Mouse (Mus musculus): Measurements from ENCODE around the gene 1700069L16Rik.

The 1700069L16Rik gene

GRCm38 (mm10) chr5:113687514-113687913 lies 37.1 kb downstream of the 1700069L16Rik start:
- DNase-seq (ENCODE audit: low spot score): no peak

DNA sequence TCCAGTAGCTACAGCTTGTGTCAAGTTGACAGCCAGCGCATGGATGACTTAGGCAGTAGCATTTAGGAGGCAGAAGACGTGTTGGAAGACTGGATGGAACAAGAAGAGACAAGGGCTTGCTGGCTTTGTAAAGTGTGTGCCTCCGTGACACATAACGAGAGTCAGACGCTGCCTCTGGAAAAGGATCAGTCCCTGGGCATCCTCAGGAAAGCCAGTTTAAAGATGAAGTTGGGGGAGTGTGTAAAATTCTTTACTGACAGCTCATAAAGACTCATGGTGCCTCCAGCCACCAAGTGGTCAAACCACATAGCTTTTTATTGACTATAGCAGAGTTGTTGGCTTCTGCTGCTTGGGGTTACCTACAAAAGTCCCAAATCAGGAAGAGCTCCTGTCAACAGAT lies 39.1 kb downstream of the 1700069L16Rik start:
- DNase-seq (ENCODE audit: low spot score): no peak

GRCm38 (mm10) chr5:113683246-113683645 lies 41.3 kb downstream of the 1700069L16Rik start:
- no peak for DNase-seq (ENCODE audit: low spot score)

GRCm38 (mm10) chr5:113682472-113682871 lies 42.1 kb downstream of the 1700069L16Rik start:
- no peak for DNase-seq (ENCODE audit: low spot score)

GRCm38 (mm10) chr5:113681219-113681618 lies 43.4 kb downstream of the 1700069L16Rik start:
- no peak for DNase-seq (ENCODE audit: low spot score)

DNA sequence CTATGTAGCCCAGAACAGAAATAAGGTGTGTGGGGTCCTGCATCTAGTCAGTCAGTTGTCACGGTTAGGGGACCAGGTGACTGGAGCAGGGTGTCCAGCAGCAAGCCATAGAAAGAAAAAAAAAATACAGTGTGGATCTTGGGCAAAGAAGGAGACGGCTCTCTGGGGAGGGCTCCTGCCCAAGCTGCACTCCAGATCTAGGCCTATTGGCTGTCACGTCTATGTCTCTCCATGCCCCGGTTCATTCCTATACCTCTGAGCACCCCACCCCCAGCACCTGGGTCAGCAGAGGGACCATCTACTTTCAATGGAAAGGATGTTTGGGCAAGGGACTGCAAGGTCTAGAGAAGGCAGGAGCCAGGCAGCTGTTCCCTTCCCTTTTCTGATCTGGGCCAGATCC lies 45.1 kb downstream of the 1700069L16Rik start:
- DNase-seq (ENCODE audit: low spot score): no peak

DNA sequence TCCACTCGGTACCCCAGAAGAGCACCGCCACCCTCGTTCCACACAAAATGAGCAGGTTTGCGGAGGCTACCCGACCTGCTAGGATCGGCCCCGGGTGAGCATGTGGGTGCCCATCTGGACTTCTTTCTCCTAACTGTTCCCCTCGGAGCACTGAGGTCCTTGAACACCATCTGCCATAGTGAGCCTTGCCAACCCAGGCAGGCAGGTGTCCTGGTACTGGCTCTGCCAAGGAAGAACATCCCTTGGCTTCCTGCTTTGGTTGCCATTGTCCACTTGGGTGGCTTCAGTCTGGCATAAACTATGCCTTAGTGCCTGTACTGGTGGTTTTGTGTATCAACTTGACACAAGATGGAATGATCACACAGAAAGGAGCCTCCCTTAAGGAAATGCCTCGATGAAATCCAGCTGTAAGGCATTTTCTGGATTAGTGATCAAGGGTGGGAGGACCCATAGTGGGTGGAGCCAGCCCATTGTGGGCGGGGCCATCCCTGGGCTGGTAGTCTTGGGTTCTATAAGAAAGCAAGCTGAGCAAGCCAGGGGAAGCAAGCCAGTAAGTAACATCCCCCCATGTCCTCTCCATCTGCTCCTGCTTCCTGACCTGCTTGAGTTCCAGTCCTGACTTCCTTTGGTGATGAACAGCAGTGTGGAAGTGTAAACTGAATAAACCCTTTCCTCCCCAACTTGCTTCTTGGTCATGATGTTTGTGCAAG lies 45.7 kb downstream of the 1700069L16Rik start:
- DNase-seq (ENCODE audit: low spot score): no peak

DNA sequence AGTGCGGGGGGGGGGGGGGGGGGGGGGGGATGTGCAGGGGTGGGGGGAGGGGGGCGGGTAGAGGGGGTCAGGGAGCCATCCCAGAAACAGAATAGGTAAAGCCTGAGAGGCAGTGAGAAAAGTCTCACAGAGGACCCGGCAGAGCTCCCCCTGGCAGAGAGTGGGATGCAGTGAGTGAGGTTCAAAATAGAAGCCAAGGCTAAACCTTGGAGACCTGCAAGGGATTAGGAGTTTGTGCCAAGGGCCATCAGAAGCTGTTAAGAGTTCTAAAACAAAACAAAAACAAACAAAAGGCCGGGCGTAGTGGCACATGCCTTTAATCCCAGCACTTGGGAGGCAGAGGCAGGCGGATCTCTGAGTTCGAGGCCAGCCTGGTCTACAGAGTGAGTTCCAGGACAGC lies 47.0 kb downstream of the 1700069L16Rik start:
- no peak for DNase-seq (ENCODE audit: low spot score)

DNA sequence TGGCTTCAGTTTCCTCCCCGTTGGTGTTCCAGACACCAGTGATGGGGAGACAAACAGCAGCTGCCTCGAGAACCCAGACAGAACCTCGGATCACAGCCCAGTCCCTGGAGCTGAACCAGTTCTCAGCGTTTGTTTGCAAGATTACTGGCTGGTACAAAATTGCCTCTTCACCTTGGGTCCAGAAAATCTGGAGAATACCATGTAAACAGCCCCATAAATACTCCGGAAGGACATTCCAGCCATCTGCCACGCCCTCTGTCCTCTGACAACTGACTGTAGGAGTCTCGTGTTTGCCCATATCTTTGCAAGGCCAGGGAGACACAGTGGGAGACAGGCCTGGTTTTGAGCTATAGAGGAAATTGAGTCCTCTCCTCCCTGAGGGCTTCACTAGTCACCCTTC lies 49.7 kb downstream of the 1700069L16Rik start:
- DNase-seq (ENCODE audit: low spot score): no peak

DNA sequence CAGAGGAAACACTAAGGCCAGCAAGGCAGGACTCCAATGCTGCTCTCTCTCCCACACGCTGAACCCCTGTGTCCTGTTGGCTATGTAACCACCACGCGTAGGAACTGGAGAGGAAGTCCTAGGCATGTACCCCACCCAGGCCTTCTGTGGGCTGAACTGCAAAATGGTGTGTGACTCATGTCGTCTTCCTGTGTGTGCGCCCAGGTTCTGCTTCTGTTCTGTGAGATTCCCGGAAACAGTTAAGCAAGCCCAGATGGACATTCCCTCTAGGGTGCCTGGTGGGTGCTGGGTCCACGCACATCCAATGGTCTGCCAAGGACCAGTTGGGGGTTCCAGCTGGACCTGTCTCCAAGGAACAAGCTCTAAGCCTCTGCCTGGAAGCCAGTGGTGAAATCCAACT lies 52.1 kb downstream of the 1700069L16Rik start:
- no peak for DNase-seq (ENCODE audit: low spot score)

- DNase-seq (ENCODE audit: low spot score): no peak
Measured at GRCm38 (mm10) chr5:113670597-113670996, 54.0 kb downstream of the 1700069L16Rik start.

DNA sequence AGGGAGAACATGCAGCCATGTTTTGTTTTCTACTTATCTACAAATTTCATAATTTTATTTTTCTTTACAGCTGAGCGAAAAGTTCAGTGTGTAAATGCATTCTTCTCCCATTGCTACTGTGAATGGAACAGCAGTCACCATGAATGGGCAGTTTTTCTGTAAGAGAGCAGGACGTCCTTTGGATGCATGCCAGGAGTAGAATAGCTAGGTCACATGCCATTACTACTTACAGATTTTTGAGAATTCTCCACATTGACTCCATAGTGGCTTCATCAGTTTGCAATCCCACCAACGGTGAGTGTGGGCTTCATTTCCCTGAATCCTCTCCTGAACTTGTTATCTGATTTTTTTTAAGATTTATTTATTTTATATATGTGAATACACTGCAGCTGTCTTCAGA lies 54.5 kb downstream of the 1700069L16Rik start:
- no peak for DNase-seq (ENCODE audit: low spot score)

DNA sequence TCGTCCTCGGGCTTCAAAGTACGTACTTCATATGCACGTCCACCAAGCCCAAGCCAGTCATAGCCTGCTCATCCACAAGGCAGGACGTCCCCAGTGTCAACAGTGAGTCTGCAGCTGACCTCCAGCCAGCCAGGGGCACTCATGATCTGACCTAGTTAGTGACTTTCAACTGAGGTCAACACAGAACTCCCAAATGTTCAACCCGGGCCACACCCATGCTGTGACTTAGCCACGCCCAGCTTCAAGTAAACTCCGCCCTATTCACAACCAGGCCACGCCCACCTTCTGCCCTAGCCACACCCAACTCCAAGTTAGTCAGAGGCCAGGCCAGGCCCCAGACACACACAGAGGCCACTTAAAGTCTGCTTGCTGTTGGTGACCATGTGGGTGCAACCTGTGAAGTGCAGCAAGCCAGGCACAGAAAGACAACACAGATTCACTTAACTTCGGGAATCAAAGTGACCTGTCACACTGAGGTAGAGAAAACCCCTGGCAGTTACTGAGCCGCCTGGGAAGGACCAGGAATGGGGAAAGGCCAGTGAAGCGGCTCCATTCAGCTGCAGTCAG lies 59.9 kb downstream of the 1700069L16Rik start:
- DNase-seq (ENCODE audit: low spot score): no peak

DNA sequence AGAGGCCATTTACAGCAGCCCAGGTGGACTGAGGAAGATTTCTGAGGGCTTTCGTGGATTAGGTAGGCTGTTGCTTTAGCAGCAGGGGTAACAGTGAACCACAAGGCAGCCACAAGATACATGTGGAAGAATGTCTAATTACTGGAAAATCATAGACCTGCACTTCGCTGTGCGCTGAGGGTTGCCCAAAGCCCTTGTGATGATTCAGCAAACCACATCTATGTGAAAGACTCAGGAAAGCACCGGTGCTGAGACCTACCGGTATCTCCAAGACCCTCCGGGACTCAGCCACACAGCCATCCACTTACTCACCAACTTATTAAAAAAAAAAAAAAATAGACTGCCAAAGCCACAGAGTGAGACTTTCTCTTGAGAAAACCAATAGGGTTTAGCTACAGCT lies 60.4 kb downstream of the 1700069L16Rik start:
- no peak for DNase-seq (ENCODE audit: low spot score)

- no peak for DNase-seq (ENCODE audit: low spot score)
Measured at GRCm38 (mm10) chr5:113660872-113661271, 63.7 kb downstream of the 1700069L16Rik start.

DNA sequence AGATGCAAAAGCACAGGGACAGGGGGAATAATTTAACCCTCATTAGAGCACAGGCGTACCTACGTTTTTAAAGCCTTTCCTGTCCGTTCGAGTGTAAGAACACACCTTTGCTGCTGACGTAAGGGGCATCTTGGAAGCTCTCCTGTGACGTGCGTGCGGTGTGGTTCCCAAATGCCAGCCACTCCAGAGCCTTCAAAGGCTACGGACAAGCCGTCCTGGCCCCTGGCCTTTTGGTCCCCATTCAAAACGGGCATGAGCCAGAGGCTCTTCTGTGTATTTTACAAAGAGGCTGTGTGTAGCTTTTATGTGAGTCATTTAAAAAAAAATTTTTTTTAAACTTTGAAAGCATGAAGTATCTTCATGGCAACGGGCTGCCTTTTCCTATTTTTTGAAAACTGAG lies 69.8 kb downstream of the 1700069L16Rik start:
- no peak for DNase-seq (ENCODE audit: low spot score)

DNA sequence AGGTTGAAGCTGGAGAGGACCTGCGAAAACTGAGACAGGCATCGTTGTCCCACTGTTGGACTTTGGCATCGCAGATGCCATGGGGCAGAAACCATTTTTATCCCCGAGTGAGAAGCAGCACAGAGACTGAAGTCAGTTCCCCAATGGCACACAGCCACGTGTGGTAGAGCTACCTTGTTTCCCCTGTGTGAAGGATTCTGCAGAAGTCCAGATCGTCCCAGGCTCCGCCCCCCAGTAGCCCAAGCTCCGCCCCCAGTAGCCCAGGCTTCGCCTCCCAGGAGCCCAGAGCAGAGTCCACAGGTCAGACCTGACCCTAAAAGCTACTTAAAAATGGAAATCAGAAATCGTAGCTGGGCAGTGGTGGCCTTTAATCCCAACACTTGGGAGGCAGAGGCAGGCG lies 70.4 kb downstream of the 1700069L16Rik start:
- no peak for DNase-seq (ENCODE audit: low spot score)

GRCm38 (mm10) chr5:113652215-113652614 lies 72.4 kb downstream of the 1700069L16Rik start:
- no peak for DNase-seq (ENCODE audit: low spot score)

DNA sequence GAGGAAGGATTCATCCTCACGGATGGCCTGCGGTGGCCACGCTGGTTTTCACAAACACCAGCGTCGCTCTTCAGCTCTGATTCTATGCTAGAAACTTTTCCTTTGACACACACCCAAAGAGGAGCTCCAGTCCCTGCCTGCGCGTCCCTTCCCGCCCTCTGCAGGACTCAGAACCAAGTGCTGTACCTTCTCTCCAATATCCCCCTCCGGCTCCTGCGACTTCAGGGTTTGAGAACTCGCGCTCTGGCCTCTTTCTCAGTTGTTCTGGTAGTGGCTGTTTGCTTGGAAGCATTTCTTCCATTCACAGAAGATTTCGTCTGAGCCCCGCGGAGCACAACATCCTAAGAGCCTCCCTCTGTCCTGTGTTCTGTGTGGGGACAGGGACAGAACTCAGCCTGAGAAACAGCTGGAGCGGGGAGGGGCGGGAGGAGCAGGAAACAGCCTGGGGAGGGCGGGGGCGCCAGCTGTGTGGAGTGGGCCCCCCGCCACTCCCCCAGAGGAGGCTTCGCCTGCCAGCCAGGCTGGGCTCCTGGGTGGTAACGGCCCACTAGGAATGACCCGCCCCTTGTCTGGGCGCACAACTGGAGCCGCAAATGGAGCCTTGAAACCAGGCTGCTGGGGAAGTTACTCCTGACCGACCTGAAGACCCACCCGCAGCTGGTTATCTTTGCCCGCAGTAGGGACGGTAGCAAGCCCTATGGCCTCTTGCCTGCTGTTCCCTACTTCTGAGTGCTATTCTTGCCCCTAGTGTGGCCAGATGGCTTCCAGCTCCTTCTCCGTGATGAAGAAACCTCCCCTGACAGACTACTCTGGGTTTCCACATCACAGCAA lies 74.3 kb downstream of the 1700069L16Rik start, which contains the start of gene Cmklr1:
Cmklr1 (minus strand) TSS at position 392 of the 831 bp plus-strand sequence.
- no peak for DNase-seq (ENCODE audit: low spot score)

- no peak for DNase-seq (ENCODE audit: low spot score)
Measured at GRCm38 (mm10) chr5:113648647-113649211, 75.8 kb downstream of the 1700069L16Rik start.

DNA sequence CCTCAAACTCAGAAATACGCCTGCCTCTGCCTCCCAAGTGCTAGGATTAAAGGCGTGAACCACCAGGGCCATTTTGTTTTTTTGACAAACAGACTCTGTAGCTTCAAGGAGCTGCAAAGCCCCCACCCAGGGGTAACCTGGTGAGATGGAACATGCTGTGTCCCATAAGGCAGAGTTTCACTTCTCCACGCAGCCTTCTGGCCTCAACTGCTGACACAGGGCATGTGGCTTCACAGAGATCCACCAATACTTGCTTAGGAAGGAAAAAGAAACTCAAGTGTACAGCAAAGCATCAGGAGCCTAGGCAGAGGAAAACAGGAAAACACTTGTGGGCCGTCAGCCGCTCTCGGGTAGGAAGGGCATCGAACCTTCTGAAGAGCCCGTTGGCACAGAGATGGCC lies 77.4 kb downstream of the 1700069L16Rik start:
- no peak for DNase-seq (ENCODE audit: low spot score)

- no peak for DNase-seq (ENCODE audit: low spot score)
Measured at GRCm38 (mm10) chr5:113644520-113644919, 80.1 kb downstream of the 1700069L16Rik start.

Data from spleen, adult 12 weeks (tissue).